7 mouse cellular contexts compared by ENCODE assay signal in the genomic region with DNA sequence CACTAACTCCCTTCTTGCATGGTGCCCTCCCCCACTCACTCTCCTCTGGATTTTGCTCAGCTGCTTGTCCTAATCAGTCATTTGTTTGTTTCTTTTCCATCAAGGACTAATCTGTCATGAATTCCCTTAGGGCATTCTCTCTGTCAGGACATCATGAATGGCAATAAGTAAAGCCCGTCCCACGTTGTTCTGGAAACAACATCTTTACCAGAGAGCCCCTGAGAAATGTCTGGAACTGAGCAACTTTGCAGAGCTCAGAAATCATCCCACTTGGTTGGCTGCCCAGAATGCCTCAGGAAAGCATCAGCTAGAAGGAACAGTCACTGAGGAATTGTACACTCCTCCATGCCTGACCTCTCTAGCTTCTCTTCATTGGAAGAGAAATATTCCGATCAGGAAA. TPM values are rescaled to one million over a fixed set of nuclear protein-coding genes. Genes with fewer than 3 reads are reported as not detected.
A peak's percentile ranks its signal among the peaks of the same experiment; 100 is the strongest.
DNase-seq lines count a peak whose midpoint lies in the region; ATAC-seq and TF ChIP-seq lines count a peak whose summit lies in the region.

No protein-coding gene starts in this region.

- H3K36me3 ChIP-seq in lung, embryonic 16.5 days (ENCODE audit: control insufficient read depth, insufficient read depth, low read length), result no peaks in the 10 kb centered on the region
- H3K36me3 ChIP-seq in forebrain, embryonic 12.5 days (replicated peaks), result no peaks in the 10 kb centered on the region
- no peaks in the 10 kb centered on the region for H3K36me3 ChIP-seq in heart, embryonic 13.5 days
- H3K36me3 ChIP-seq in midbrain, embryonic 15.5 days (replicated peaks), result no peaks in the 10 kb centered on the region

- H3K4me1 ChIP-seq in lung, embryonic 16.5 days (replicated peaks; ENCODE audit: control insufficient read depth, insufficient read depth, low read length), result peaks cover 10% of the 10 kb centered on the region
- H3K4me1 ChIP-seq in lung, adult 2 months (ENCODE audit: control insufficient read depth, insufficient read depth, low read length), result no peaks in the 10 kb centered on the region
- peaks cover 18% of the 10 kb centered on the region for H3K4me1 ChIP-seq in forebrain, embryonic 12.5 days
- H3K4me1 ChIP-seq in heart, embryonic 13.5 days, result peaks cover 14% of the 10 kb centered on the region
- H3K4me1 ChIP-seq in midbrain, embryonic 15.5 days, result peaks cover 10% of the 10 kb centered on the region

- TF ChIP-seq CTCF in lung, adult 2 months (IDR thresholded peaks at IDR 0.05; ENCODE audit: insufficient read depth, low read length), result no peak

- no peak overlapping the region for H3K4me3 ChIP-seq in lung, embryonic 16.5 days (ENCODE audit: low read length)
- H3K4me3 ChIP-seq in lung, adult 2 months (replicated peaks; ENCODE audit: extremely low read depth, low read depth, low read length), result no peak overlapping the region
- no peak overlapping the region for H3K4me3 ChIP-seq in forebrain, embryonic 12.5 days (replicated peaks)
- H3K4me3 ChIP-seq in heart, embryonic 13.5 days, result no peak overlapping the region
- H3K4me3 ChIP-seq in midbrain, embryonic 15.5 days, result no peak overlapping the region

- ATAC-seq in lung, embryonic 16.5 days (ENCODE audit: low read depth), result peak; percentile 60
- ATAC-seq in forebrain, embryonic 12.5 days (ENCODE audit: low FRiP score), result peak; percentile 62; the same call in 1 of the 2 replicates
- ATAC-seq in heart, embryonic 13.5 days (ENCODE audit: extremely low read depth, insufficient number of reproducible peaks, low FRiP score, low TSS enrichment), result no peak; the same call in 1 of the 2 replicates
- ATAC-seq in midbrain, embryonic 15.5 days (replicated peaks), result peak; percentile 48

- no peak for TF ChIP-seq POLR2A in lung, adult 2 months (IDR thresholded peaks at IDR 0.05; ENCODE audit: borderline replicate concordance, extremely low read depth, low read depth, low read length)

- H3K9me3 ChIP-seq in lung, embryonic 16.5 days (ENCODE audit: control insufficient read depth, low read length), result no peaks in the 10 kb centered on the region
- no peaks in the 10 kb centered on the region for H3K9me3 ChIP-seq in forebrain, embryonic 12.5 days
- H3K9me3 ChIP-seq in heart, embryonic 13.5 days, result no peaks in the 10 kb centered on the region
- no peaks in the 10 kb centered on the region for H3K9me3 ChIP-seq in midbrain, embryonic 15.5 days

- DNase-seq in lung, adult 2 months, result no peak
- DNase-seq in cerebellum, postnatal 36 days, result no peak
- DNase-seq in urinary bladder, adult 2 months (ENCODE audit: low spot score), result no peak

- H3K4me2 ChIP-seq in lung, embryonic 16.5 days (ENCODE audit: low read depth, low read length), result no peak overlapping the region; the same call in 1 of the 2 replicates
- peak overlapping the region; percentile 29; the same call in 1 of the 2 replicates for H3K4me2 ChIP-seq in forebrain, embryonic 12.5 days
- peak overlapping the region; percentile 33 for H3K4me2 ChIP-seq in heart, embryonic 13.5 days
- no peak overlapping the region for H3K4me2 ChIP-seq in midbrain, embryonic 15.5 days

- H3K9ac ChIP-seq in lung, embryonic 16.5 days (ENCODE audit: low read length), result no peak overlapping the region
- H3K9ac ChIP-seq in forebrain, embryonic 12.5 days, result no peak overlapping the region
- no peak overlapping the region for H3K9ac ChIP-seq in heart, embryonic 13.5 days
- H3K9ac ChIP-seq in midbrain, embryonic 15.5 days, result no peak overlapping the region

- WGBS in lung, embryonic 16.5 days, result 28% methylated on average over 3 of the region's 3 CpGs
- WGBS in lung, adult 2 months, result 30% methylated on average over 3 of the region's 3 CpGs
- 24% methylated on average over 3 of the region's 3 CpGs for WGBS in forebrain, embryonic 12.5 days
- 35% methylated on average over 3 of the region's 3 CpGs for WGBS in heart, embryonic 13.5 days
- 29% methylated on average over 3 of the region's 3 CpGs for WGBS in midbrain, embryonic 15.5 days

- no peak overlapping the region for H3K27ac ChIP-seq in lung, embryonic 16.5 days (ENCODE audit: low read length)
- H3K27ac ChIP-seq in forebrain, embryonic 12.5 days, result peak overlapping the region; percentile 56; the same call in 1 of the 2 replicates
- peak overlapping the region; percentile 75 for H3K27ac ChIP-seq in heart, embryonic 13.5 days (replicated peaks)
- no peak overlapping the region for H3K27ac ChIP-seq in midbrain, embryonic 15.5 days

- no peaks in the 10 kb centered on the region for H3K27me3 ChIP-seq in lung, embryonic 16.5 days (ENCODE audit: control insufficient read depth, insufficient read depth, low read depth, low read length)
- 0 out of 2 replicates have a peak, but pooled peaks cover 4% of the 10 kb centered on the region for H3K27me3 ChIP-seq in forebrain, embryonic 12.5 days
- H3K27me3 ChIP-seq in heart, embryonic 13.5 days (replicated peaks), result no peaks in the 10 kb centered on the region
- no peaks in the 10 kb centered on the region for H3K27me3 ChIP-seq in midbrain, embryonic 15.5 days (replicated peaks)

RNA-seq across cellular contexts. Expression of gene Cers6, which starts 55.4 kb away (rescaled TPM):
- polyA plus RNA-seq in lung, embryonic 16.5 days (2015; fragmentation: Nextera tagmentation; extraction: Ambion mirVana), result 19.7 and 21.4 TPM in 2 replicates
- polyA plus RNA-seq in lung, adult 2 months (2012; rRNA removed), result 10.7 and 16.2 TPM in 2 replicates
- polyA plus RNA-seq in forebrain, embryonic 12.5 days (2016; fragmentation: Nextera tagmentation; extraction: Ambion mirVana), result 34.8 and 38.3 TPM in 2 replicates
- polyA plus RNA-seq in heart, embryonic 13.5 days (2015; fragmentation: Nextera tagmentation; extraction: Ambion mirVana), result 18.9 and 21.6 TPM in 2 replicates
- 62.4 and 70.7 TPM in 2 replicates for polyA plus RNA-seq in midbrain, embryonic 15.5 days (2015; fragmentation: Nextera tagmentation; extraction: Ambion mirVana)
- polyA plus RNA-seq in urinary bladder, adult 2 months (2012; rRNA removed), result 16.9 and 19.3 TPM in 2 replicates

Comparison
In these comparisons a context has a peak if more than half of its experiments do, and no peak if none do; other contexts are left out.
1. H3K27ac ChIP-seq: peak in forebrain, embryonic 12.5 days (single experiment) and heart, embryonic 13.5 days (single experiment); none in lung, embryonic 16.5 days (single experiment) and midbrain, embryonic 15.5 days (single experiment).
2. H3K4me2 ChIP-seq: peak in forebrain, embryonic 12.5 days (single experiment) and heart, embryonic 13.5 days (single experiment); none in lung, embryonic 16.5 days (single experiment) and midbrain, embryonic 15.5 days (single experiment).